Mouse (Mus musculus): ENCODE data around the gene Arih2. TPM values are rescaled to one million over a fixed set of nuclear protein-coding genes. Genes with fewer than 3 reads are reported as not detected.

Arih2 gene
- 16.3 and 19.8 TPM in 2 replicates for polyA plus RNA-seq (2015; fragmentation: Nextera tagmentation; extraction: Ambion mirVana)

GRCm38 (mm10) chr9:108648611-108649560, at the start of gene Arih2:
Gene Arih2 (minus strand): TSS chr9:108649386.
- DNase-seq (peak; percentile 94), ATAC-seq (peak; percentile 97)
- TF ChIP-seq EP300 (IDR thresholded peaks at IDR 0.05; ENCODE audit: low read depth) (peak; percentile 31; the same call in 1 of the 2 replicates), CTCF (IDR thresholded peaks at IDR 0.05; ENCODE audit: low read depth) (0 out of 2 replicates have a peak, but pooled peaks have one; percentile 5)
- H3K9me3 ChIP-seq (ENCODE audit: low read length) = no peaks in the 10 kb centered on the region
- peak within 1 kb of the TSS; percentile 89 for H3K4me2 ChIP-seq (ENCODE audit: low read depth, low read length)
- peaks cover 18% of the 10 kb centered on the region for H3K4me1 ChIP-seq (ENCODE audit: insufficient read depth)
- H3K27ac ChIP-seq (ENCODE audit: low read depth) = peak within 1 kb of the TSS; percentile 92
- WGBS (ENCODE audit: insufficient replicate concordance) = under 1% methylated on average over 101 of the region's 112 CpGs
- peak within 1 kb of the TSS; percentile 95 for H3K9ac ChIP-seq (replicated peaks)
- peak within 1 kb of the TSS; percentile 91 for H3K4me3 ChIP-seq (ENCODE audit: low read depth, low read length)
- H3K36me3 ChIP-seq (replicated peaks; ENCODE audit: insufficient read depth, low read length) = no peaks in the 10 kb centered on the region; the same call in 1 of the 2 replicates
- no peaks in the 10 kb centered on the region for H3K27me3 ChIP-seq (ENCODE audit: insufficient read depth, low read length)

GRCm38 (mm10) chr9:108694533-108694932, 45.3 kb upstream of the Arih2 start:
- Histone ChIP-seq H3K36me3 (replicated peaks; ENCODE audit: insufficient read depth, low read length) (no peaks in the 10 kb centered on the region), H3K4me1 (ENCODE audit: insufficient read depth) (peaks cover 36% of the 10 kb centered on the region), H3K9me3 (ENCODE audit: low read length) (no peaks in the 10 kb centered on the region), H3K27ac (ENCODE audit: low read depth) (no peak overlapping the region), H3K4me2 (ENCODE audit: low read depth, low read length) (peak overlapping the region; percentile 96; the same call in 1 of the 2 replicates), H3K27me3 (ENCODE audit: insufficient read depth, low read length) (0 out of 2 replicates have a peak, but pooled peaks cover 6% of the 10 kb centered on the region), H3K4me3 (ENCODE audit: low read depth, low read length) (no peak overlapping the region), H3K9ac (replicated peaks) (no peak overlapping the region)
- no peak for DNase-seq
- ATAC-seq = no peak
- 92% methylated on average over 1 of the region's 1 CpGs for WGBS (ENCODE audit: insufficient replicate concordance)
- TF ChIP-seq EP300 (IDR thresholded peaks at IDR 0.05; ENCODE audit: low read depth) = no peak
- no peak for TF ChIP-seq CTCF (IDR thresholded peaks at IDR 0.05; ENCODE audit: low read depth)

GRCm38 (mm10) chr9:108693946-108694345, 44.8 kb upstream of the Arih2 start:
- TF ChIP-seq CTCF (IDR thresholded peaks at IDR 0.05; ENCODE audit: low read depth) = no peak
- no peak for TF ChIP-seq EP300 (IDR thresholded peaks at IDR 0.05; ENCODE audit: low read depth)
- Histone ChIP-seq H3K27ac (ENCODE audit: low read depth) (no peak overlapping the region), H3K27me3 (ENCODE audit: insufficient read depth, low read length) (0 out of 2 replicates have a peak, but pooled peaks cover 6% of the 10 kb centered on the region), H3K36me3 (replicated peaks; ENCODE audit: insufficient read depth, low read length) (no peaks in the 10 kb centered on the region), H3K4me2 (ENCODE audit: low read depth, low read length) (peak overlapping the region; percentile 96), H3K4me3 (ENCODE audit: low read depth, low read length) (peak overlapping the region; percentile 18), H3K9me3 (ENCODE audit: low read length) (no peaks in the 10 kb centered on the region), H3K9ac (replicated peaks) (no peak overlapping the region), H3K4me1 (ENCODE audit: insufficient read depth) (peaks cover 41% of the 10 kb centered on the region)
- WGBS (ENCODE audit: insufficient replicate concordance) = 58% methylated on average over 4 of the region's 4 CpGs
- ATAC-seq = no peak
- no peak for DNase-seq

- no peaks in the 10 kb centered on the region for H3K36me3 ChIP-seq (replicated peaks; ENCODE audit: insufficient read depth, low read length)
- TF ChIP-seq CTCF (IDR thresholded peaks at IDR 0.05; ENCODE audit: low read depth) (no peak), EP300 (IDR thresholded peaks at IDR 0.05; ENCODE audit: low read depth) (no peak)
- 0 out of 2 replicates have a peak, but pooled peaks cover 6% of the 10 kb centered on the region for H3K27me3 ChIP-seq (ENCODE audit: insufficient read depth, low read length)
- WGBS (ENCODE audit: insufficient replicate concordance) = under 1% methylated on average over 89 of the region's 92 CpGs
- peak; percentile 58 for DNase-seq
- peak overlapping the region; percentile 79 for H3K9ac ChIP-seq (replicated peaks)
- peaks cover 45% of the 10 kb centered on the region for H3K4me1 ChIP-seq (ENCODE audit: insufficient read depth)
- peak overlapping the region; percentile 80 for H3K27ac ChIP-seq (ENCODE audit: low read depth)
- ATAC-seq = peak; percentile 47
- no peaks in the 10 kb centered on the region for H3K9me3 ChIP-seq (ENCODE audit: low read length)
- peak overlapping the region; percentile 96 for H3K4me2 ChIP-seq (ENCODE audit: low read depth, low read length)
- H3K4me3 ChIP-seq (ENCODE audit: low read depth, low read length) = peak overlapping the region; percentile 76
Measured at GRCm38 (mm10) chr9:108692226-108693041, 43.2 kb upstream of the Arih2 start.

- 3% methylated on average over 15 of the region's 42 CpGs for WGBS (ENCODE audit: insufficient replicate concordance)
- peak overlapping the region; percentile 79 for H3K9ac ChIP-seq (replicated peaks)
- peak overlapping the region; percentile 96 for H3K4me2 ChIP-seq (ENCODE audit: low read depth, low read length)
- no peak for TF ChIP-seq CTCF (IDR thresholded peaks at IDR 0.05; ENCODE audit: low read depth)
- TF ChIP-seq EP300 (IDR thresholded peaks at IDR 0.05; ENCODE audit: low read depth) = no peak
- H3K27ac ChIP-seq (ENCODE audit: low read depth) = peak overlapping the region; percentile 89
- ATAC-seq (peak; percentile 89), DNase-seq (peak; percentile 88)
- H3K4me3 ChIP-seq (ENCODE audit: low read depth, low read length) = peak overlapping the region; percentile 76
- no peaks in the 10 kb centered on the region for H3K9me3 ChIP-seq (ENCODE audit: low read length)
- H3K27me3 ChIP-seq (ENCODE audit: insufficient read depth, low read length) = 0 out of 2 replicates have a peak, but pooled peaks cover 6% of the 10 kb centered on the region
- no peaks in the 10 kb centered on the region for H3K36me3 ChIP-seq (replicated peaks; ENCODE audit: insufficient read depth, low read length)
- H3K4me1 ChIP-seq (ENCODE audit: insufficient read depth) = peaks cover 50% of the 10 kb centered on the region
Measured at GRCm38 (mm10) chr9:108691846-108692225, 42.6 kb upstream of the Arih2 start.
